In genomic region chr10:78087101-78087511, GRCm38 (mm10) we compare ENCODE assay signal across 10 mouse cellular contexts. TPM values are rescaled to one million over a fixed set of nuclear protein-coding genes. Genes with fewer than 3 reads are reported as not detected.
DNase-seq lines count a peak whose midpoint lies in the region; ATAC-seq and TF ChIP-seq lines count a peak whose summit lies in the region.
"Had no signal": no experiment of that assay in that cellular context is flagged by ENCODE, and none has a peak within 500 bp of the region (broad histone marks: within the 10 kb centered on the region; RNA-seq: fewer than 3 reads in every experiment).

No protein-coding gene starts in this region.

- H3K27ac ChIP-seq in bone marrow, adult 2 months (ENCODE audit: control insufficient read depth, insufficient read depth, low read depth, low read length, poor library complexity) = peak overlapping the region; percentile 59
- no peak overlapping the region for H3K27ac ChIP-seq in intestine, postnatal 0 days (ENCODE audit: low read depth, low read length)
- H3K27ac ChIP-seq: forebrain, embryonic 13.5 days; heart, embryonic 15.5 days; intestine, embryonic 15.5 days had no signal

- peak; percentile 26 to 44 for DNase-seq in lung, adult 18-20 months
- DNase-seq in lung, postnatal 14 days = no peak
- peak; percentile 81 for DNase-seq in naive thymus-derived CD4-positive, alpha-beta T cell, adult 2 months (ENCODE audit: low read depth)
- DNase-seq in thymus, postnatal 36 days = peak; percentile 23 to 43
- no peak for DNase-seq in urinary bladder, postnatal 4 days (ENCODE audit: low spot score in 2 of 2)

- WGBS in bone marrow, adult 2 months = 3% methylated on average over 6 of the region's 6 CpGs
- WGBS in intestine, postnatal 0 days = 88% methylated on average over 6 of the region's 6 CpGs

- ATAC-seq in intestine, postnatal 0 days = no peak
- ATAC-seq: forebrain, embryonic 13.5 days; intestine, embryonic 15.5 days had no signal

- H3K9ac ChIP-seq in intestine, postnatal 0 days (ENCODE audit: low read depth, low read length) = no peak overlapping the region
- H3K9ac ChIP-seq: forebrain, embryonic 13.5 days; heart, embryonic 15.5 days; intestine, embryonic 15.5 days had no signal

- H3K4me3 ChIP-seq in bone marrow, adult 2 months (replicated peaks; ENCODE audit: control insufficient read depth, low read depth, low read length) = peak overlapping the region; percentile 46
- H3K4me3 ChIP-seq in intestine, postnatal 0 days (ENCODE audit: low read depth, low read length) = no peak overlapping the region
- H3K4me3 ChIP-seq: forebrain, embryonic 13.5 days; heart, embryonic 15.5 days; intestine, embryonic 15.5 days had no signal

- no peak for TF ChIP-seq CTCF in bone marrow, adult 2 months (IDR thresholded peaks at IDR 0.05; ENCODE audit: control insufficient read depth, insufficient read depth, low read length)
- TF ChIP-seq CTCF in intestine, postnatal 0 days (IDR thresholded peaks at IDR 0.05; ENCODE audit: low read depth) = no peak

- H3K4me1 ChIP-seq in bone marrow, adult 2 months (ENCODE audit: control insufficient read depth, insufficient read depth, low read length) = peaks cover 3% of the 10 kb centered on the region
- H3K4me1 ChIP-seq in intestine, postnatal 0 days (replicated peaks; ENCODE audit: control insufficient read depth, insufficient read depth, low read length) = no peaks in the 10 kb centered on the region
- H3K4me1 ChIP-seq: forebrain, embryonic 13.5 days; heart, embryonic 15.5 days had no signal

- no peaks in the 10 kb centered on the region for H3K36me3 ChIP-seq in intestine, postnatal 0 days (ENCODE audit: control insufficient read depth, insufficient read depth)
- H3K36me3 ChIP-seq: heart, embryonic 15.5 days; intestine, embryonic 15.5 days had no signal

- no peak overlapping the region for H3K4me2 ChIP-seq in intestine, postnatal 0 days (replicated peaks; ENCODE audit: low read depth)
- H3K4me2 ChIP-seq: forebrain, embryonic 13.5 days; heart, embryonic 15.5 days; intestine, embryonic 15.5 days had no signal

- H3K9me3 ChIP-seq in intestine, postnatal 0 days (ENCODE audit: control insufficient read depth) = no peaks in the 10 kb centered on the region
- H3K9me3 ChIP-seq: forebrain, embryonic 13.5 days; heart, embryonic 15.5 days; intestine, embryonic 15.5 days had no signal

- no peak for TF ChIP-seq POLR2A in bone marrow, adult 2 months (IDR thresholded peaks at IDR 0.05; ENCODE audit: borderline replicate concordance, control insufficient read depth, low read depth, low read length)

- H3K27me3 ChIP-seq in intestine, postnatal 0 days (replicated peaks; ENCODE audit: control insufficient read depth, insufficient read depth, low read length) = no peaks in the 10 kb centered on the region
- H3K27me3 ChIP-seq: forebrain, embryonic 13.5 days; intestine, embryonic 15.5 days had no signal

RNA-seq across cellular contexts. Expression of gene Icosl, which starts 18.0 kb away (rescaled TPM):
- 7.9 and 20.7 TPM in 2 replicates for polyA plus RNA-seq in bone marrow, adult 2 months (2011; ENCODE audit: insufficient read depth, insufficient read length, low replicate concordance, missing spikeins)
- 5.6 and 5.8 TPM in 2 replicates for polyA plus RNA-seq in intestine, postnatal 0 days (2015; fragmentation: Nextera tagmentation; extraction: Ambion mirVana)

RNA-seq across cellular contexts. Expression of gene Aire, which starts 43.7 kb away (rescaled TPM):
- not detected in 2 replicates for polyA plus RNA-seq in bone marrow, adult 2 months (2011; ENCODE audit: insufficient read depth, insufficient read length, low replicate concordance, missing spikeins)
- polyA plus RNA-seq in intestine, postnatal 0 days (2015; fragmentation: Nextera tagmentation; extraction: Ambion mirVana) = 0.04 TPM in 1 of 2 replicates, not detected in the other
- polyA plus RNA-seq: forebrain, embryonic 13.5 days had no signal

RNA-seq across cellular contexts. Expression of gene Dnmt3l, which starts 45.4 kb away (rescaled TPM):
- 6.7 TPM in 1 of 2 replicates, not detected in the other for polyA plus RNA-seq in bone marrow, adult 2 months (2011; ENCODE audit: insufficient read depth, insufficient read length, low replicate concordance, missing spikeins)
- 0.14 and 0.31 TPM in 2 replicates for polyA plus RNA-seq in intestine, postnatal 0 days (2015; fragmentation: Nextera tagmentation; extraction: Ambion mirVana)
- polyA plus RNA-seq: forebrain, embryonic 13.5 days; heart, embryonic 15.5 days had no signal

Comparison
In these comparisons a context has a peak if more than half of its experiments do, and no peak if none do; other contexts are left out.
1. DNase-seq: peak in lung, adult 18-20 months (2 of 2), naive thymus-derived CD4-positive, alpha-beta T cell, adult 2 months (single experiment) and thymus, postnatal 36 days (2 of 2); none in lung, postnatal 14 days (single experiment) and urinary bladder, postnatal 4 days (0 of 2).